Mouse (Mus musculus): ENCODE measurements around the gene Plppr4. TPM values are rescaled to one million over a fixed set of nuclear protein-coding genes. Genes with fewer than 3 reads are reported as not detected.

Plppr4 gene
- polyA plus RNA-seq (2014; fragmentation: Illumina TruSeq; extraction: RNeasy Lipid Tissue Mini Kit (QIAGEN cat#74804); ENCODE audit: insufficient read depth, low read depth, low replicate concordance): 0.03 TPM

DNA sequence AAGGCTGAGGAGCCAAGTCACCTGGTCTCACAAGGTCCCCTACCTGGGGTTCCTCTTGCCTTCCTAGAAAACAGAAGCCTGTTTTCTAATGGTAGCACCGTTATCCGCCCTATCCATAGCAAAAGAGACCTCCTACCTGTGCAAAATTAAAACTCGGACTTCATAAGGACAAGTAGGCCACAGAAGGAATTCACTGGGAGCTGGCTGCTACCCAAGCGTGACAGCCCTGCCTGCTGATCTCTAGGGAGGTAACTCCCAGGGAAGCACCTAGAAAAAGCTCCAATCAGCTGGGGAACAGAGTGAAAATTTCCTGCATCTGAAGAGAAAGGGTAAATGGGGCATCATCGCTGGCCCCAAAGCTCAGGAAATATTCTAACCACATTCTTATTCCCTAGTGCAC, at the start of gene Plppr4:
Plppr4 (minus strand) TSS at position 349 of the 400 bp plus-strand sequence.

Other genes starting within 250 kb of the Plppr4 start
- gene Plppr5, start 214.0 kb upstream of the Plppr4 start, polyA plus RNA-seq (2014; fragmentation: Illumina TruSeq; extraction: RNeasy Lipid Tissue Mini Kit (QIAGEN cat#74804); ENCODE audit: insufficient read depth, low read depth, low replicate concordance): 0.04 TPM

All from lung, adult 10 weeks (tissue).